Mouse (Mus musculus): ENCODE data around the gene Dlg4. TPM values are rescaled to one million over a fixed set of nuclear protein-coding genes. Genes with fewer than 3 reads are reported as not detected.

The Dlg4 gene
- total and polyA plus RNA-seq, 3 experiments: 6.8 to 15.3 (median 7.3) TPM

DNA sequence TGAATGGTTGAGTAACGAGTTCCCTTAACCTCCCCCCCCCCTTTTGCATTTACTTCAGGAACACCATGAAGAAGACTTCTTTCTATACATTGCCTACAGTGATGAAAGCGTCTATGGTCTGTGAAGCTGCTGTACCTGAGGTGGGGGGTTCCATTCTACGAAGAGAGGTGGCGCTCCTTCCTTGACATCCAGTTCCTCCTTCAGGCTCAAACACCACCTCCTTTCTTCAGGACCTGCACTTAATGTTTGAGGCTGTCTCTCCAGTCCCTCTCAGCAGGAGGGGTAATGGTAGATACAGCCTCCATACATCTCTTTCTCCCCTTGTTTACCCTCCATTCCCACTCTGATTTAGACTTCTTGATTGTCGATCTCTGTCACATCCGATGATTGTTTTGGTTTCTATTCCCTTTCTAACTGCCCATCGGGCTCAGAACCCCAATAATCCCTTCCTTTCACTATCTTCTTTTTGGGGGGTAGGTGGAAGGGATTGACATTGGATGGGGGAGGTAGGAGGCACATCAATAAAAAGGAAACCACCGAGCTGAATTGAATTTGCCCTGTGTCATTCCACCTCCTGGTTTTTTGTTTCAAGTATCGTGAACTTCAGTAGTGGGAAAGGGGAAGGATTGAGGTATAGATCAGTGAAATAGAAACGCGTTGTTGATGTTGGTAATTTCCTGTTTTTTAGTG lies 22.2 kb upstream of the Dlg4 start:
- Histone ChIP-seq H3K79me2 (replicated peaks; ENCODE audit: control insufficient read depth, extremely low read depth, insufficient read depth, poor library complexity, severe bottlenecking) (peaks cover 50% of the 10 kb centered on the region), H3K4me3 (replicated peaks in 1 of 3; ENCODE audit: low read depth in 2 of 3, low read length in 2 of 3, poor library complexity in 1 of 3) (peak overlapping the region in 2 of 3 experiments; percentile 91 to 99), H3K27me3 (replicated peaks) (no peaks in the 10 kb centered on the region), H3K4me1 (ENCODE audit: control insufficient read depth in 1 of 2, insufficient read depth in 2 of 2) (peaks cover 11 to 50% of the 10 kb centered on the region in 2 experiments; a peak in 3 of 4 replicates), H3K9me3 (replicated peaks; ENCODE audit: low read length) (no peaks in the 10 kb centered on the region), H3K36me3 (replicated peaks in 1 of 2; ENCODE audit: control insufficient read depth in 1 of 2, insufficient read depth in 1 of 2, low read length in 1 of 2) (peaks cover 43 to 50% of the 10 kb centered on the region in 2 experiments), H3K9ac (ENCODE audit: insufficient read depth, low read depth) (peak overlapping the region; percentile 18; the same call in 1 of the 2 replicates), H3K27ac (ENCODE audit: insufficient read depth, low read depth) (no peak overlapping the region), H3K4me2 (ENCODE audit: insufficient read depth, low read depth, poor library complexity, severe bottlenecking) (peak overlapping the region; percentile 71)
- TF ChIP-seq CTCF (conservative IDR thresholded peaks at IDR 0.05 in 1 of 2, IDR thresholded peaks at IDR 0.05 in 1 of 2; ENCODE audit: low read depth in 2 of 2, low read length in 2 of 2): no peak; a peak in 2 of 4 replicates
- no peak for TF ChIP-seq ELF1 (IDR thresholded peaks at IDR 0.05; ENCODE audit: low read depth, low read length)
- in situ Hi-C loops (cut with MboI; ENCODE audit: low pct_ligation_motif_present, low pct_unique_long_range_greater_than_20kb, low sequenced_read_pairs) (no loop called here), dilution Hi-C loops (cut with MboI; ENCODE audit: extremely low pct_ligation_motif_present, extremely low pct_unique_long_range_greater_than_20kb, low sequenced_read_pairs) (no loop called here)
- DNase-seq (ENCODE audit: extremely low read depth): no peak

DNA sequence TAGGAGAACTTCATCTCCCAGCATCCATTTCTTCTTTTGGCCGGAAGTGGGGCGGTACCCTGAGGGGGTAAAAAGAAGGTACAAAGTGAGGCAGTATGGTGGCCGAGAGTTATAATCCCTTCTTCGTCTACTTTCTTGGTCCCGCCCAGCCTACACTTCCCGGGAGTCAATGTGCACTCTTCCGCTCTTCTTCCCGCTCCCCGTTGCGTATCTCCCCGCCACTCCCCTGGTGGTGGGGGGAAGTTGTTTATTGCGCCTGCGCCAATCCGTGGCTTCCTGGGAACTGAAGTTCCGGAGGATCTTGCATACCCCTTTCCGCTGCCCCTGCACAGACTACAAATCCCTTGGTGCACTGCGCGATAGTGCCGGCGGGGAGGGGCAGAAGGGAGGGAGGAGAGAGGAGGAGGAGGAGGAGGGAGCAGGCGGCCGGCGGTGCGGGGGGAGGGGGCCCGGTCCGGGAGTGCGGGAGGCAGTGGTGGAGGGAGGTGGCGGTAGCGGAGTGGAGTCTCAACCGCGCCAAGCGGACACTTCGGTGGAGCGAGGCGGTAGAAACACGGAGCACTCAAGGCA lies 21.3 kb upstream of the Dlg4 start, which contains the start of gene Phf23:
Gene Phf23, plus strand, starts transcription at position 387 of the 570 bp plus-strand sequence.
- Histone ChIP-seq H3K4me3 (replicated peaks in 1 of 3; ENCODE audit: low read depth in 2 of 3, low read length in 2 of 3, poor library complexity in 1 of 3) (peak within 1 kb of the TSS; percentile 89 to 99 (median 91)), H3K79me2 (replicated peaks; ENCODE audit: control insufficient read depth, extremely low read depth, insufficient read depth, poor library complexity, severe bottlenecking) (peaks cover 50% of the 10 kb centered on the region), H3K4me1 (ENCODE audit: control insufficient read depth in 1 of 2, insufficient read depth in 2 of 2) (peaks cover 15 to 55% of the 10 kb centered on the region in 2 experiments; a peak in 3 of 4 replicates), H3K4me2 (ENCODE audit: insufficient read depth, low read depth, poor library complexity, severe bottlenecking) (peak within 1 kb of the TSS; percentile 71), H3K27me3 (replicated peaks) (no peaks in the 10 kb centered on the region), H3K27ac (ENCODE audit: insufficient read depth, low read depth) (peak within 1 kb of the TSS; percentile 73), H3K9ac (ENCODE audit: insufficient read depth, low read depth) (peak within 1 kb of the TSS; percentile 94), H3K9me3 (replicated peaks; ENCODE audit: low read length) (no peaks in the 10 kb centered on the region), H3K36me3 (replicated peaks in 1 of 2; ENCODE audit: control insufficient read depth in 1 of 2, insufficient read depth in 1 of 2, low read length in 1 of 2) (peaks cover 43 to 49% of the 10 kb centered on the region in 2 experiments)
- dilution Hi-C loops (cut with MboI; ENCODE audit: extremely low pct_ligation_motif_present, extremely low pct_unique_long_range_greater_than_20kb, low sequenced_read_pairs) (no loop called here), in situ Hi-C loops (cut with MboI; ENCODE audit: low pct_ligation_motif_present, low pct_unique_long_range_greater_than_20kb, low sequenced_read_pairs) (no loop called here)
- DNase-seq (ENCODE audit: extremely low read depth): peak; percentile 100
- TF ChIP-seq USF2 (conservative IDR thresholded peaks at IDR 0.05; ENCODE audit: low read depth, low read length) (no peak), ZMIZ1 (IDR thresholded peaks at IDR 0.05; ENCODE audit: low read depth, low read length) (peak; percentile 91), SMC3 (IDR thresholded peaks at IDR 0.05; ENCODE audit: low read depth, low read length) (no peak), GABPA (IDR thresholded peaks at IDR 0.05; ENCODE audit: insufficient replicate concordance, low read depth, low read length) (peak; percentile 90; the same call in 1 of the 2 replicates), CHD1 (IDR thresholded peaks at IDR 0.05; ENCODE audit: low read depth, low read length) (no peak), MXI1 (IDR thresholded peaks at IDR 0.05; ENCODE audit: low read depth, low read length) (peak; percentile 80), HCFC1 (IDR thresholded peaks at IDR 0.05; ENCODE audit: low read depth, low read length) (peak; percentile 96), EP300 (IDR thresholded peaks at IDR 0.05; ENCODE audit: low read length) (no peak), RCOR1 (conservative IDR thresholded peaks at IDR 0.05; ENCODE audit: low read depth, low read length) (no peak; the same call in 1 of the 2 replicates), MAX (IDR thresholded peaks at IDR 0.05; ENCODE audit: low read length) (peak; percentile 37; the same call in 1 of the 2 replicates), ZKSCAN1 (IDR thresholded peaks at IDR 0.05; ENCODE audit: borderline replicate concordance, low read depth, low read length) (no peak), ZC3H11A (IDR thresholded peaks at IDR 0.05; ENCODE audit: low read depth, low read length) (no peak), ZNF384 (IDR thresholded peaks at IDR 0.05; ENCODE audit: low read depth, low read length) (no peak; the same call in 1 of the 2 replicates), PAX5 (IDR thresholded peaks at IDR 0.05; ENCODE audit: low read length) (no peak), MYC (IDR thresholded peaks at IDR 0.05; ENCODE audit: low read depth, low read length) (peak; percentile 60; the same call in 1 of the 2 replicates), NRF1 (IDR thresholded peaks at IDR 0.05; ENCODE audit: low read depth, low read length) (peak; percentile 93), MAZ (IDR thresholded peaks at IDR 0.05; ENCODE audit: low read depth, low read length) (peak; percentile 100), TCF12 (IDR thresholded peaks at IDR 0.05; ENCODE audit: low read depth, low read length) (peak; percentile 72), KAT2A (IDR thresholded peaks at IDR 0.05; ENCODE audit: insufficient replicate concordance, low read length) (peak; percentile 98), POLR2AphosphoS2 (IDR thresholded peaks at IDR 0.05; ENCODE audit: low read depth, low read length) (peak; percentile 95), CTCF (conservative IDR thresholded peaks at IDR 0.05 in 1 of 2, IDR thresholded peaks at IDR 0.05 in 1 of 2; ENCODE audit: low read depth in 2 of 2, low read length in 2 of 2) (no peak), CHD2 (IDR thresholded peaks at IDR 0.05; ENCODE audit: low read length) (peak; percentile 91), NELFE (IDR thresholded peaks at IDR 0.05; ENCODE audit: low read depth, low read length) (peak; percentile 75), JUN (IDR thresholded peaks at IDR 0.05; ENCODE audit: insufficient read depth, low read depth, low read length) (no peak; the same call in 1 of the 2 replicates), RAD21 (IDR thresholded peaks at IDR 0.05; ENCODE audit: low read depth, low read length) (no peak), TBP (conservative IDR thresholded peaks at IDR 0.05; ENCODE audit: low read depth, low read length) (no peak), MAFK (IDR thresholded peaks at IDR 0.05; ENCODE audit: insufficient replicate concordance, low read length) (no peak), E2F4 (IDR thresholded peaks at IDR 0.05; ENCODE audit: insufficient replicate concordance, low read depth, low read length) (peak; percentile 98), BHLHE40 (IDR thresholded peaks at IDR 0.05; ENCODE audit: low read depth, low read length) (no peak; the same call in 1 of the 2 replicates)

Data from CH12.LX (cell line).